Mouse (Mus musculus) spleen, adult 10 weeks (tissue): Measurements from ENCODE around the gene Gm20696. TPM values are rescaled to one million over a fixed set of nuclear protein-coding genes. Genes with fewer than 3 reads are reported as not detected.

ENCODE experiments used
- polyA plus RNA-seq: library from polyadenylated mRNA; stranded (reverse); fragments of 350-450 nt; fragmentation: Illumina TruSeq; extraction: RNeasy Lipid Tissue Mini Kit (QIAGEN cat#74804); gene quantifications from one replicate; pipeline ENCODE4 v1.2.3, GENCODE M21; 2015; ENCODE audit warnings: low replicate concordance; ENCODE audit not compliant: insufficient read depth

Gm20696 gene
- 0.62 TPM for polyA plus RNA-seq

DNA sequence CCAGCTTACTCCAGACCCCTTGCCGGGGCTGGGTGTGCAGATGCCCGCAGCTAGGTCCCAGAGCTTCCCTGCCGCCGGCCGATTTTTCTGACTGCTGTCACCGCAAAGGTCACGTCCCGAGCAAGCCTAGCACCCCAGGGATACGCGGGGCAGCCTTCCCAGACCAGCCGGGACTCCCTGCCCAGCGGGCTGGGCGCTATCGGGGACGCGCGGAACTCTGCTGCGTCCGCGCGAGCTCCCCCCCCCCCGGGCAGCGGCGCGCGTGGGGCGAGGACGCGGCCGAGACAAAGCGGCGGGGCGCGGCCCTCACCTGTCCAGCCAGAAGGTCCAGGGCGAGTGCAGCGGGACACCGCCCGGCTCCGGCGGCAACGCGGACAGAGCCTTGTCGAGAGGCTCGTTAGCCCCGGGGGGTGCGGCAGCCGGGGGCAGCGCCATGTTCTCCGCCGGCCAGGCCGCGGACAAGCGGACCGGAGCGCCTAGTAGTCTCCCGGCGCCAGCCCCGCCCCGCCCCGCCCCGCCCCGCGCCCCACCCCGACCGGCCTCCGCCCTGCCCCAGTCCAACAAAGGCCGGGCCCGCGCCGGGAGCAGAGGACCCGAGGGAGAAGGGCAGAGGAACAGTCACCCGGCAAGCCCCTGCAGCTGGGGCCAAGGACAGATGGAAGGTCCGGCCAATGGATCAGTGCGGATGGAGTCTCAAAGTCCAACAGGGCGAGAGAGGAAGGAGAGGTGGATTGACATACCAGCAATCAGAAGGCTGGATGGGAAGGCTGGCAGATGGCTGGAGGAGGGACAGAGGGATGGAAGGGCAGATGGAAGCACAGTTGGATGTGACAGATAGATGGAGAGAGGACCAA lies at the start of gene Gm20696, which contains the start of gene Eif4e3:
TSS of gene Gm20696 (minus strand) at position 480 of the 854 bp plus-strand sequence.
TSS of gene Eif4e3 (minus strand) at position 454 of the 854 bp plus-strand sequence.

GRCm38 (mm10) chr6:99692206-99692915 lies 25.8 kb upstream of the Gm20696 start, which contains the start of gene Gpr27:
Gene Gpr27 (plus strand): TSS chr6:99692679.

DNA sequence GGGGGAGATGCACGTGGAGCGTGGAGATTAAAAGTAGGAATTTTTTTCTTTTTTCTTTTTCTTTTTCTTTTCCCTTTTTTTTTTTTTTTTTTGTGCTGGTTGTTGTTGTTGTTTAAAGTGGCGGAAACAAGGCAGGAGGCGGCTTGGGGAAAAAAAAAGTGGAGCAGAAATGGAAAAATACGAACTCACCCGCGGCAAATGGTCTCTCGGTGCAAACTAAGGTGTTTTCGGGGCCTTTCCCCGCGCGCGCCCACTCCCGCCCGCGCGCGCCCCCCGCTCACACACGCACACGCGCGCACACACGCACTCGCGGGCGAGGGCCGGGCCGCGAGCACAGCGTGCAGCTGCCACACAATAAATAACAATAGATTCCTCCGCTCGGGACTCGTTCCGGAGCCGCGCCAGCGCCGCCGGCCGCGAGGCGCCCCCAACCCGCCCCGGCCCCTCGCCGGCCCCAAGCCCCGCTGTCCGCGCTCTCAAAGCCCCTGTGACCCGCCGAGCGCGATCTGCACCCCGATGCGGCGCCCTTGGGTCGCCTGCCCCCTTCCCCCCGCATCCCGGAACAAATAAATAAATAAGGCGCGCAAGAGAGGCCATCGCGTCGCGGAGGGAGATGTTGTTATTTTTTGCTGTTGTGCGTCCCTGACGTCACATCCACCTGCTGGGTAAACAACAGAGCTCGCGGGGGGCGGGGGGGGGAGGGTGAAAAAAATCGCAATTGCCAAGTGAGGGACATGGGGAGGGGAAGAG lies 144.1 kb downstream of the Gm20696 start, which contains the start of gene Foxp1:
TSS of gene Foxp1 (minus strand) at position 363 of the 750 bp plus-strand sequence.

Other genes starting within 250 kb of the Gm20696 start
- 120 TPM for gene Foxp1, start 144.1 kb downstream of the Gm20696 start, polyA plus RNA-seq
- gene Eif4e3, start within 50 bp of the Gm20696 start, polyA plus RNA-seq, result 26.5 TPM
- gene Gpr27, start 25.9 kb upstream of the Gm20696 start, polyA plus RNA-seq, result 0.75 TPM
- not detected for gene Prok2, start 59.6 kb upstream of the Gm20696 start, polyA plus RNA-seq